Mouse (Mus musculus) liver, embryonic 14.5 days (tissue): ENCODE results near the gene Atg4b.

ENCODE experiments used
- CTCF ChIP-seq: IDR thresholded peaks from 2 replicates; pipeline ENCODE4 v1.5.1; 2016; ENCODE audit warnings: antibody characterized with exemption, low read depth, control low read depth
- EP300 ChIP-seq: IDR thresholded peaks from 2 replicates; pipeline ENCODE4 v1.6.1; 2016; ENCODE audit warnings: antibody characterized with exemption, low read depth

- 0 out of 2 replicates have a peak, but pooled peaks have one; percentile 10 for TF ChIP-seq CTCF
- TF ChIP-seq EP300, result no peak
These were observed 74.7 kb downstream of the Atg4b start for GRCm38 (mm10) chr1:93825771-93826539.
